Mouse (Mus musculus) left cerebral cortex, postnatal 36 days (tissue): ENCODE measurements around the gene Dock10. TPM values are rescaled to one million over a fixed set of nuclear protein-coding genes. Genes with fewer than 3 reads are reported as not detected.

Experiments used
- DNase-seq, 2 experiments: peaks; one replicate each; pipeline ENCODE4 v3.0.0; 2021 to 2022; ENCODE audit warnings: low spot score in 2 of 2, mixed read lengths in 1 of 2
- intact Hi-C: fragments of 180-260 bp; cut with DNase I; formaldehyde crosslinking; loops from one replicate; pipeline ENCODE4 v1.15.1; 2025
- total RNA-seq, 2 experiments: library from RNA; stranded (reverse); gene quantifications; 2 replicates each; pipeline ENCODE4 v1.2.3; 2021

The Dock10 gene
- total RNA-seq, 2 experiments from 2014 or later, result 24.4 to 36.4 TPM

GRCm38 (mm10) chr1:80730582-80730981, 27.7 kb downstream of the Dock10 start:
- intact Hi-C loops, result no loop called here

GRCm38 (mm10) chr1:80730174-80730573, 28.2 kb downstream of the Dock10 start:
- no peak for DNase-seq
- intact Hi-C loops, result no loop called here

More at GRCm38 (mm10) chr1:80730582-80730981, 27.7 kb downstream of the Dock10 start:
- no peak for DNase-seq

GRCm38 (mm10) chr1:80728183-80728582, 30.1 kb downstream of the Dock10 start:
- intact Hi-C loops, result loop anchor here (5.0 to 10.0 kb wide), 2 partner anchors 183 to 546 kb away; no protein-coding TSS in a partner anchor
- DNase-seq, result no peak

- intact Hi-C loops, result loop anchor here (5.0 to 10.0 kb wide), 2 partner anchors 183 to 545 kb away; no protein-coding TSS in a partner anchor
- DNase-seq, result no peak
Observed at GRCm38 (mm10) chr1:80727403-80727802, 30.9 kb downstream of the Dock10 start.

- intact Hi-C loops, result loop anchor here (5.0 to 10.0 kb wide), 2 partner anchors 120 to 178 kb away; no protein-coding TSS in a partner anchor
- DNase-seq, result peak; percentile 9 to 26
Observed at GRCm38 (mm10) chr1:80722647-80723046, 35.7 kb downstream of the Dock10 start.

- intact Hi-C loops, result loop anchor here (5.0 to 10.0 kb wide), 2 partner anchors 120 to 177 kb away; no protein-coding TSS in a partner anchor
- DNase-seq, result no peak
Observed at GRCm38 (mm10) chr1:80722001-80722400, 36.3 kb downstream of the Dock10 start.

- intact Hi-C loops, result loop anchor here (5.0 to 10.0 kb wide), 2 partner anchors 119 to 176 kb away; no protein-coding TSS in a partner anchor
- DNase-seq, result no peak
Observed at GRCm38 (mm10) chr1:80721181-80721580, 37.1 kb downstream of the Dock10 start.

GRCm38 (mm10) chr1:80720146-80720545, 38.2 kb downstream of the Dock10 start:
- intact Hi-C loops, result loop anchor here (5.0 to 10.0 kb wide), 2 partner anchors 118 to 175 kb away; no protein-coding TSS in a partner anchor
- DNase-seq, result no peak

- intact Hi-C loops, result no loop called here
- no peak for DNase-seq
Observed at GRCm38 (mm10) chr1:80719436-80719835, 38.9 kb downstream of the Dock10 start.

GRCm38 (mm10) chr1:80718666-80719065, 39.7 kb downstream of the Dock10 start:
- DNase-seq, result no peak
- intact Hi-C loops, result no loop called here

- DNase-seq, result no peak
Observed at GRCm38 (mm10) chr1:80715917-80716316, 42.4 kb downstream of the Dock10 start.

GRCm38 (mm10) chr1:80713920-80714319, 44.4 kb downstream of the Dock10 start:
- DNase-seq, result no peak
- intact Hi-C loops, result no loop called here

More at GRCm38 (mm10) chr1:80715917-80716316, 42.4 kb downstream of the Dock10 start:
- intact Hi-C loops, result no loop called here

GRCm38 (mm10) chr1:80710607-80711261, 47.6 kb downstream of the Dock10 start:
- intact Hi-C loops, result no loop called here
- no peak for DNase-seq

GRCm38 (mm10) chr1:80710097-80710541, 48.2 kb downstream of the Dock10 start:
- intact Hi-C loops, result no loop called here
- DNase-seq, result no peak

- intact Hi-C loops, result no loop called here
- DNase-seq, result peak; percentile 9 to 15
Observed at GRCm38 (mm10) chr1:80709299-80709698, 49.0 kb downstream of the Dock10 start.

- no peak for DNase-seq
- intact Hi-C loops, result no loop called here
Observed at GRCm38 (mm10) chr1:80703279-80703678, 55.0 kb downstream of the Dock10 start.

GRCm38 (mm10) chr1:80676004-80676673, 82.2 kb downstream of the Dock10 start:
- intact Hi-C loops, result no loop called here
- no peak for DNase-seq

- no peak for DNase-seq
- intact Hi-C loops, result no loop called here
Observed at GRCm38 (mm10) chr1:80671730-80672129, 86.6 kb downstream of the Dock10 start.

GRCm38 (mm10) chr1:80671056-80671455, 87.3 kb downstream of the Dock10 start:
- intact Hi-C loops, result no loop called here
- no peak for DNase-seq

GRCm38 (mm10) chr1:80670387-80670786, 87.9 kb downstream of the Dock10 start:
- intact Hi-C loops, result no loop called here
- DNase-seq, result no peak

- DNase-seq, result no peak
- intact Hi-C loops, result no loop called here
Observed at GRCm38 (mm10) chr1:80665761-80666160, 92.6 kb downstream of the Dock10 start.
